Mouse (Mus musculus): ENCODE results near the gene Nipa2. TPM values are rescaled to one million over a fixed set of nuclear protein-coding genes. Genes with fewer than 3 reads are reported as not detected.
A peak's percentile ranks its signal among the peaks of the same experiment; 100 is the strongest.

The Nipa2 gene
- polyA plus RNA-seq (2014; fragmentation: Nextera tagmentation; extraction: Ambion mirVana): 48.4 and 49.7 TPM in 2 replicates

GRCm38 (mm10) chr7:55962004-55962908 is at the start of gene Nipa2:
TSS of gene Nipa2 (minus strand) at chr7:55962476.
- Histone ChIP-seq H3K4me3 (ENCODE audit: low read depth, low read length) (peak within 1 kb of the TSS; percentile 89), H3K36me3 (ENCODE audit: control insufficient read depth, insufficient read depth, low read length) (no peaks in the 10 kb centered on the region), H3K4me2 (replicated peaks; ENCODE audit: low read depth, low read length) (peak within 1 kb of the TSS; percentile 70), H3K4me1 (replicated peaks; ENCODE audit: control insufficient read depth, insufficient read depth, low read length) (no peaks in the 10 kb centered on the region), H3K27me3 (ENCODE audit: control insufficient read depth, insufficient read depth, low read length) (no peaks in the 10 kb centered on the region), H3K9me3 (ENCODE audit: control insufficient read depth, low read length) (no peaks in the 10 kb centered on the region), H3K27ac (ENCODE audit: low read depth, low read length) (peak within 1 kb of the TSS; percentile 74), H3K9ac (ENCODE audit: low read depth, low read length) (peak within 1 kb of the TSS; percentile 90)
- peak; percentile 94 for DNase-seq (ENCODE audit: low spot score)
- WGBS: under 1% methylated on average over 70 of the region's 70 CpGs
- peak; percentile 98 for ATAC-seq (ENCODE audit: low FRiP score)

- no peak overlapping the region for H3K4me3 ChIP-seq (ENCODE audit: low read depth, low read length)
- H3K4me1 ChIP-seq (replicated peaks; ENCODE audit: control insufficient read depth, insufficient read depth, low read length): no peaks in the 10 kb centered on the region
- H3K4me2 ChIP-seq (replicated peaks; ENCODE audit: low read depth, low read length): no peak overlapping the region
- ATAC-seq (ENCODE audit: low FRiP score) (no peak), DNase-seq (ENCODE audit: low spot score) (no peak)
- H3K9ac ChIP-seq (ENCODE audit: low read depth, low read length): no peak overlapping the region
- H3K36me3 ChIP-seq (ENCODE audit: control insufficient read depth, insufficient read depth, low read length): no peaks in the 10 kb centered on the region
- no peaks in the 10 kb centered on the region for H3K27me3 ChIP-seq (ENCODE audit: control insufficient read depth, insufficient read depth, low read length)
- no peaks in the 10 kb centered on the region for H3K9me3 ChIP-seq (ENCODE audit: control insufficient read depth, low read length)
- H3K27ac ChIP-seq (ENCODE audit: low read depth, low read length): no peak overlapping the region
These were observed 48.7 kb upstream of the Nipa2 start for GRCm38 (mm10) chr7:56011018-56011333.

GRCm38 (mm10) chr7:56010318-56011017 is 48.2 kb upstream of the Nipa2 start:
- no peaks in the 10 kb centered on the region for H3K36me3 ChIP-seq (ENCODE audit: control insufficient read depth, insufficient read depth, low read length)

GRCm38 (mm10) chr7:55998997-55999396 is 36.7 kb upstream of the Nipa2 start:
- no peaks in the 10 kb centered on the region for H3K27me3 ChIP-seq (ENCODE audit: control insufficient read depth, insufficient read depth, low read length)
- H3K4me3 ChIP-seq (ENCODE audit: low read depth, low read length): no peak overlapping the region
- ATAC-seq (ENCODE audit: low FRiP score): no peak
- no peak overlapping the region for H3K9ac ChIP-seq (ENCODE audit: low read depth, low read length)
- no peaks in the 10 kb centered on the region for H3K9me3 ChIP-seq (ENCODE audit: control insufficient read depth, low read length)
- no peaks in the 10 kb centered on the region; the same call in 1 of the 2 replicates for H3K4me1 ChIP-seq (replicated peaks; ENCODE audit: control insufficient read depth, insufficient read depth, low read length)
- 25% methylated on average over 3 of the region's 4 CpGs for WGBS
- H3K36me3 ChIP-seq (ENCODE audit: control insufficient read depth, insufficient read depth, low read length): no peaks in the 10 kb centered on the region
- DNase-seq (ENCODE audit: low spot score): no peak
- no peak overlapping the region for H3K27ac ChIP-seq (ENCODE audit: low read depth, low read length)
- H3K4me2 ChIP-seq (replicated peaks; ENCODE audit: low read depth, low read length): no peak overlapping the region

More at GRCm38 (mm10) chr7:56010318-56011017, 48.2 kb upstream of the Nipa2 start:
- no peak overlapping the region for H3K4me3 ChIP-seq (ENCODE audit: low read depth, low read length)
- no peak overlapping the region for H3K27ac ChIP-seq (ENCODE audit: low read depth, low read length)
- 77% methylated on average over 4 of the region's 4 CpGs for WGBS
- no peak overlapping the region for H3K4me2 ChIP-seq (replicated peaks; ENCODE audit: low read depth, low read length)
- ATAC-seq (ENCODE audit: low FRiP score): no peak
- H3K9ac ChIP-seq (ENCODE audit: low read depth, low read length): no peak overlapping the region
- no peak for DNase-seq (ENCODE audit: low spot score)
- H3K27me3 ChIP-seq (ENCODE audit: control insufficient read depth, insufficient read depth, low read length): no peaks in the 10 kb centered on the region
- no peaks in the 10 kb centered on the region for H3K9me3 ChIP-seq (ENCODE audit: control insufficient read depth, low read length)
- H3K4me1 ChIP-seq (replicated peaks; ENCODE audit: control insufficient read depth, insufficient read depth, low read length): no peaks in the 10 kb centered on the region

- no peaks in the 10 kb centered on the region for H3K9me3 ChIP-seq (ENCODE audit: control insufficient read depth, low read length)
- H3K4me2 ChIP-seq (replicated peaks; ENCODE audit: low read depth, low read length): no peak overlapping the region
- no peak overlapping the region for H3K9ac ChIP-seq (ENCODE audit: low read depth, low read length)
- DNase-seq (ENCODE audit: low spot score) (no peak), ATAC-seq (ENCODE audit: low FRiP score) (no peak)
- H3K4me1 ChIP-seq (replicated peaks; ENCODE audit: control insufficient read depth, insufficient read depth, low read length): no peaks in the 10 kb centered on the region; the same call in 1 of the 2 replicates
- H3K4me3 ChIP-seq (ENCODE audit: low read depth, low read length): no peak overlapping the region
- H3K36me3 ChIP-seq (ENCODE audit: control insufficient read depth, insufficient read depth, low read length): no peaks in the 10 kb centered on the region
- 55% methylated on average over 4 of the region's 4 CpGs for WGBS
- no peaks in the 10 kb centered on the region for H3K27me3 ChIP-seq (ENCODE audit: control insufficient read depth, insufficient read depth, low read length)
- no peak overlapping the region for H3K27ac ChIP-seq (ENCODE audit: low read depth, low read length)
These were observed 32.7 kb upstream of the Nipa2 start for GRCm38 (mm10) chr7:55995013-55995412.

GRCm38 (mm10) chr7:55991858-55992257 is 29.6 kb upstream of the Nipa2 start:
- 90% methylated on average over 7 of the region's 7 CpGs for WGBS
- no peaks in the 10 kb centered on the region for H3K27me3 ChIP-seq (ENCODE audit: control insufficient read depth, insufficient read depth, low read length)
- DNase-seq (ENCODE audit: low spot score): no peak
- H3K9me3 ChIP-seq (ENCODE audit: control insufficient read depth, low read length): 0 out of 2 replicates have a peak, but pooled peaks cover 2% of the 10 kb centered on the region
- H3K9ac ChIP-seq (ENCODE audit: low read depth, low read length): no peak overlapping the region
- no peak overlapping the region for H3K4me3 ChIP-seq (ENCODE audit: low read depth, low read length)
- H3K4me2 ChIP-seq (replicated peaks; ENCODE audit: low read depth, low read length): no peak overlapping the region
- no peaks in the 10 kb centered on the region for H3K36me3 ChIP-seq (ENCODE audit: control insufficient read depth, insufficient read depth, low read length)
- no peaks in the 10 kb centered on the region for H3K4me1 ChIP-seq (replicated peaks; ENCODE audit: control insufficient read depth, insufficient read depth, low read length)
- no peak for ATAC-seq (ENCODE audit: low FRiP score)
- no peak overlapping the region for H3K27ac ChIP-seq (ENCODE audit: low read depth, low read length)

GRCm38 (mm10) chr7:55991129-55991528 is 28.9 kb upstream of the Nipa2 start:
- no peak for ATAC-seq (ENCODE audit: low FRiP score)
- Histone ChIP-seq H3K9ac (ENCODE audit: low read depth, low read length) (no peak overlapping the region), H3K4me3 (ENCODE audit: low read depth, low read length) (no peak overlapping the region), H3K27ac (ENCODE audit: low read depth, low read length) (no peak overlapping the region), H3K9me3 (ENCODE audit: control insufficient read depth, low read length) (0 out of 2 replicates have a peak, but pooled peaks cover 2% of the 10 kb centered on the region), H3K4me2 (replicated peaks; ENCODE audit: low read depth, low read length) (no peak overlapping the region), H3K27me3 (ENCODE audit: control insufficient read depth, insufficient read depth, low read length) (no peaks in the 10 kb centered on the region), H3K4me1 (replicated peaks; ENCODE audit: control insufficient read depth, insufficient read depth, low read length) (no peaks in the 10 kb centered on the region), H3K36me3 (ENCODE audit: control insufficient read depth, insufficient read depth, low read length) (no peaks in the 10 kb centered on the region)
- no peak for DNase-seq (ENCODE audit: low spot score)
- 91% methylated on average over 3 of the region's 3 CpGs for WGBS

GRCm38 (mm10) chr7:55986526-55987214 is 24.4 kb upstream of the Nipa2 start:
- Histone ChIP-seq H3K9me3 (ENCODE audit: control insufficient read depth, low read length) (0 out of 2 replicates have a peak, but pooled peaks cover 2% of the 10 kb centered on the region), H3K4me3 (ENCODE audit: low read depth, low read length) (no peak overlapping the region), H3K4me2 (replicated peaks; ENCODE audit: low read depth, low read length) (no peak overlapping the region), H3K36me3 (ENCODE audit: control insufficient read depth, insufficient read depth, low read length) (no peaks in the 10 kb centered on the region), H3K27me3 (ENCODE audit: control insufficient read depth, insufficient read depth, low read length) (no peaks in the 10 kb centered on the region), H3K27ac (ENCODE audit: low read depth, low read length) (no peak overlapping the region), H3K4me1 (replicated peaks; ENCODE audit: control insufficient read depth, insufficient read depth, low read length) (no peaks in the 10 kb centered on the region), H3K9ac (ENCODE audit: low read depth, low read length) (no peak overlapping the region)
- peak; percentile 87 for DNase-seq (ENCODE audit: low spot score)
- WGBS: 42% methylated on average over 13 of the region's 13 CpGs
- peak; percentile 79 for ATAC-seq (ENCODE audit: low FRiP score)
